Mouse (Mus musculus) lung, postnatal 0 days (tissue): ENCODE measurements around the gene Xpo5.

ENCODE experiments used
- CTCF ChIP-seq: IDR thresholded peaks from 2 replicates; pipeline ENCODE4 v1.5.1; 2016; ENCODE audit warnings: antibody characterized with exemption, mild to moderate bottlenecking
- EP300 ChIP-seq: IDR thresholded peaks from 2 replicates; pipeline ENCODE4 v1.6.1; 2016; ENCODE audit warnings: antibody characterized with exemption, mild to moderate bottlenecking, control low read depth

- no peak for TF ChIP-seq CTCF
- TF ChIP-seq EP300: no peak
Observed at GRCm38 (mm10) chr17:46268026-46268720, 65.6 kb downstream of the Xpo5 start.
